Mouse (Mus musculus): ENCODE data around the gene Pih1h3b.

Gene Pih1h3b

DNA sequence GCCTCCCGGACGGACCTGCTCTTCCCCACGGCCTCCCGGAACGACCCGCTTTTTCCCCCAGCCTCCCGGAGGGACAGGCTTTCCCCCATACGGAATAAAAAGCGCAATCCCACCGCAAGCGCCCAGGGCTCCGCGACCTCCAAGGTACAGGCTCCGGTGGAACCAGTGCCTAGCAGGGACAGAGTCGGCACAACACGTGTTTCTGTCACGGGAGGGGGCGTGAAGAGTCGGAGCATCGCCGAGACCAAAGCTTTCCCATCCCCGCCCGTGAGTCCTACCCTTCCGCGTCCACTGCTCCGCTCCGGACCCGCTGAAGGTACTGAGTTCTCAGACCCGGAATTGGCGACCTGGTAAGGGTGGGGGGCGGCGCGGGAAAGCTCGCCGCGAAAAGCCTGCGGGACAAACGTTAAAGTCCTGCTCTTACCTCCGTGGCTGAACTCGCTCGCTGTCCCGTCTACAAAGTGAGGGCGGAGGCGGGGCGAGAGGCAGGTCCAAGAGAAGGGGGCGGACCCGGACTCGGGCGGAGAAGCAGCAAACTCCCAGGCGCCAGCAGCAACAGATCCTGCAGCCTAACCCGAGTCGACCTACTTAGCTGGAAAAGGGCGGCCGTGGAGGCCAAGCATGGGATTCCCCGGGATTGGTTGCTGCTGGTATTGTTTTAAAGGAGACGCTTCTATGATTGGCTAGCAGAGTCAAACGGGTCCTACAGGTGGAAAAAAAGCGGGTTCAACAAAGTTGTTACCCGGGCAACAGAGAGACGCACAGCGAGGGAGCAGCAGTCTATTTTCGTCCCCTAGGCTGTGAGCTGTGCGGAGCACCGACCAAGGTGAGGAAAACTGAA, at the start of gene Pih1h3b, which contains the start of gene Nup62cl:
Gene Pih1h3b, plus strand, starts transcription at position 745 of the 841 bp plus-strand sequence.
Gene Nup62cl, minus strand, starts transcription at position 578 of the 841 bp plus-strand sequence.
- DNase-seq (ENCODE audit: low spot score in 2 of 2): peak in 1 of 2 experiments; percentile 2

- peak in 1 of 2 experiments; percentile 1 for DNase-seq (ENCODE audit: low spot score in 2 of 2)
Observed at GRCm38 (mm10) chrX:140060886-140061874, 1.5 kb upstream of the Pih1h3b start.

DNA sequence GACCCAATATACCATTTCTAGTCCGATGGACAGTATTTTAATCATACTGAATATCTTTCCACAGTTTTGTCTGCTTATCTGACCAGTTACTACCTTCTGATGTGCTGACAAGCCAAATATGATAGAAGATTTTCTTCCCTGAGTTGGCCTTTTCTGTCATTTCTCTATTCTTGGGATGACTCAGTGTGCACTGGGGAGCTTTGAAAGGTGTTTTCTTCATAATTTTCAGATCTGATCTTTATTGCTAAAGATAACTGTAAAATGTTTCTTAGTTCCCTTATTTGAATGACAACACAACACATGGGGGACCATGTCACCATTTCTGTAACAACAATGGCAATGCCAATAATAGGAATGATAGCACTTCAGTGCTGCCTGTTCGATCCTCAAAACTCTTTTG, 19.9 kb downstream of the Pih1h3b start:
- no peak for DNase-seq (ENCODE audit: low spot score in 2 of 2)

- DNase-seq (ENCODE audit: low spot score in 2 of 2): no peak
Observed at GRCm38 (mm10) chrX:140094066-140094465, 31.4 kb downstream of the Pih1h3b start.

All from thymus, postnatal 10 days (tissue).